Mouse (Mus musculus): ENCODE measurements around the gene Sept14.
"Not testable (repeated sequence)": the region's sequence is repeated elsewhere in the genome, so short reads cannot be mapped to it uniquely, and the experiment has no call there.

The Sept14 gene

DNA sequence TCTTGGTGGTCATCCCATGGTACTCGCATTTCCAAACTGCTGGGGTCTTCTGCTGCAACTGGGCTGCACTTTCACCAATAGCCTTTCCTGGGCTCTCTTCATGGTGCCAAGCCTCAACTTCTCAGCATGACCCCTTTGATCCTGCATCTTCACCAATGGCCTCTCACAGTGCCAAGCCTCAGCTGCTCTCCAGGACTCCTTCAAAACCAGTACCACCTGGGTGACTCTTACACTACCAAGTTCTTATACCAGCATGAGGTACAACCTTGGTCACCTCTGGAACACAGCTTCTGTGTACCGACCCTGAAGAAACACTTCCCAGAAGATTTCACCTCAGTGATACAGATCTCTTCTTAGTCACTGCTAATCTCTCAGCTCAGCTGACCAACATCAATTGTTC, at the start of gene Sept14:
Gene Sept14 (minus strand): TSS at position 101 of the 400 bp plus-strand sequence.
- no peak for DNase-seq (ENCODE audit: low spot score in 2 of 2)

DNA sequence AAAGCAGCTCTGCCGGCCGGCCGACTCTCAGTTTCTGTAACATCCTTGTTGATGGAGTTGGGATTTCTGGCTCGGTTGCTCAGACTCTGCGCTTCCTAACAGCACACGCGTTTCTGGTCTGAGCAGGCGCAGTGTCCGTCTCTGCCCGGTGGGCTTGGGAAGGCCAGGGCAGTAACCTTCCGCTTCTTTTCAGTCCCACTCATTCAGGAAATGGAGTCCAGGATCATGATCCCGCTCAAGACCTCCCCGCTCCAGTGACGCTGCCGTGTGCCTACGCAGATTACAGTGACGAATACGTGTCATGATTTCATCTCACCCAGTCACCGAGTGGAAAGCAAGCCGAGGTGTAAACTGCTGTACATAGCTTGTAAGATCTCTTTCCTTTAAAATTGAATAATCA, 48.6 kb upstream of the Sept14 start:
- no peak for DNase-seq (ENCODE audit: low spot score in 2 of 2)

DNA sequence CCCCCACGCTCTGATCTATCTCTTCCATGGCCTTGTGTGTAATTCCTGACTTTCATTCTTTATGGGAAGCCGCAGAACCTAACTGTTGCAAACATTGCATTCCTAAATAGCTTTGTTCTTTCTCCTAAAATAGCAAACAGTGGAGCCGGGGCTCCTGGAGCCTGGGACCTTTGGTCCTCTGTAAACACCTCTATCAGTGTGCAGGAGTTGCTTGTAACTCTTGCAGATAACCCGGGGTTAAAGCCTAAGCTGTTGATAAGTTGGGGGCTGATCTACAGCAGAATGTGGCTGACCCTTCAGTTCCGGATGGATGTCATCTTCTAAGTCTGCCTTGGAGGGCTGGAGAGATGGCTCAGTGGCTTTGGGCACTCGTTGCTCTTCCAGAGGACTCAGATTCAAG, 35.7 kb upstream of the Sept14 start:
- no peak for DNase-seq (ENCODE audit: low spot score in 2 of 2)

- no peak for DNase-seq (ENCODE audit: low spot score in 2 of 2)
These were observed 34.7 kb upstream of the Sept14 start for GRCm38 (mm10) chr5:129742903-129743488.

GRCm38 (mm10) chr5:129740976-129741375, 32.7 kb upstream of the Sept14 start:
- peak in 1 of 2 experiments; percentile 15 for DNase-seq (ENCODE audit: low spot score in 2 of 2)

- DNase-seq (ENCODE audit: low spot score in 2 of 2) = no peak
These were observed 22.7 kb upstream of the Sept14 start for GRCm38 (mm10) chr5:129731021-129731420.

DNA sequence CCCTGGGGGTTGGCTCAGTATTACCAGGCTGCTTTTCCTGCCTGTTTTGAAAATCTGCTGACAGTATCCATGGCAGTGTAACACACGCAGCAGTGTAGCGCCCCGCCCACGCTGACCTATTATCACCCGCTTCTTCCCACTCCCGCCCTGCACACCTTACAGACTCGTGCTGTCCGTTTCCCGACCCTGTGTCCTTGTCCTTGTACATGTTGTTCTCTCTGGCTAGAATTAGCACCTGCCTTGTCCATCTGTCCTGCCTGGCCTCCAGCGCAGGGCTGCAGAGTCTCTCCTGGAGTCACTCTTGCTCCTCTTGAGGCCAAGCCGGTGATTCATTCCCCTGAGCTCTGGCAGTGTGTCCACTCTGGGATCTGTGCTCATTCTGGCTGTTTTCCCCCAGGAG, 22.0 kb upstream of the Sept14 start:
- DNase-seq (ENCODE audit: low spot score in 2 of 2) = no peak

- no peak for DNase-seq (ENCODE audit: low spot score in 2 of 2)
These were observed 21.0 kb upstream of the Sept14 start for GRCm38 (mm10) chr5:129729286-129729685.

DNA sequence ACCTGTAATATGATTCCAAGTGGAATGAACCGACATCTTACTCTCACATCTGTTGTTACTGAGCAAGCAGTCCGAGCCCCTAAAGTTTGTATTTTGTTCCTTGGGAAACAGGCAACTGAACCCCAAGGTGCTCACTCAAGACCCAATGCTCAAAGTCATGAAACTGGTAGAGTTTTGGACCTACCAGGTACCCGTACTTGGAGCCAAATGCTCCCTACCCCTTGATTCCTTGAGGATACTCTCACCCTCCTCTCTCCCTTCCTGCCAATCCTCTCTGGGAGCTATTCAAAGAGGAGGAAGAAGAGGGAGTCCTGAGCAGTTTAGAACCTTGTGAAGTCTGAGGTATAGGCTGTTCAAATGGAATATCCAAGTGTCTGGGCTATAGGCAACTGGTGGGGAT, 18.5 kb upstream of the Sept14 start:
- DNase-seq (ENCODE audit: low spot score in 2 of 2) = no peak

GRCm38 (mm10) chr5:129725774-129726392, 17.6 kb upstream of the Sept14 start:
- DNase-seq (ENCODE audit: low spot score in 2 of 2) = peak in 1 of 2 experiments; percentile 13

DNA sequence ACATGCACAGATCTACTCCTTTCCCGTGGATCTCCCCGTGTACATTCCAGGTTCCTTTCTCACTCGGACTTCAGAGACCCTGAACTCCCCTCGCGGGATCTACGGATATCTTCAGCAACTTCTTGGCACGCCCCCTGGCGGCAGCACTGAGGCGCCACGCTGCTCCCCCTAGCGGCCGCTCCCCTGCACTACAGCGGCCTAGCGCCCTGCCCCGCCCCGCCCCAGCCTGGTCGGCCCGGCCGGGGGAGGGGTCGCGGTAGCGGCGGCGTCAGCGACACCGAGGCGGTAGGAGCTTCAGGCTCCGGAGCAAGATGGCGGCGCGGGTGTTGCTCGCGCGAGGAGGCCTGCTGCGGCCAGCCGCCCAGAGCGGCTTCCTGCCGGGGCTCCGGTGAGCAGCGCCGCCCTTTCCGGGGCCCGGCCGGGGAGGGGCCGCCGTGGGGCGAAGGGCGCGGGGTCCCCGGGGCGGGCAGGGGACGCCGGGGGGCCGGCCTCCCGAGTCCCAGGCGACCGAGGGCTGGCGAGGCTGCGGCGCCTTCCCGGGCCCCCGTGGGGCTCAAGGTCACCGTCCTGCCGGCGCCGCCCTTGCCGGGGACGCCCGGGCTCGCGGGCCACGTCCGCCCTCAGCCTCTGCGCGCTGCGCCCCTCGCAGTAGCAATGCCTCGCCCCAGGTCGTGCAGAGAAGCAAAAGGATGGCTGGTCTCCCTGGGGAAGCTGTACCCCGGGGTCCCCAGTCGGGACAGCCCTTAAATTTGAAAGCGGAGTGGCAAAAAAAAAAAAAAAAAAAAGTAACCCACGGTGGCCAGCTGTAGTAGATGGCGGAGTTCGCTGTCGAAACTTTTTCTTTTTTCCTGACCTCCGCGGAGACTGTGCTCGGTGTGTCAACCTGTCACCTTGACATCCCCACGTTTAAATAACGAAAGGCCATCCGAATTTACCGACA, 16.8 kb upstream of the Sept14 start, which contains the start of gene Nipsnap2:
Gene Nipsnap2 (plus strand): TSS at position 230 of the 940 bp plus-strand sequence.
- DNase-seq (ENCODE audit: low spot score in 2 of 2) = peak; percentile 84 to 91

GRCm38 (mm10) chr5:129724268-129724667, 16.0 kb upstream of the Sept14 start:
- DNase-seq (ENCODE audit: low spot score in 2 of 2) = no peak

DNA sequence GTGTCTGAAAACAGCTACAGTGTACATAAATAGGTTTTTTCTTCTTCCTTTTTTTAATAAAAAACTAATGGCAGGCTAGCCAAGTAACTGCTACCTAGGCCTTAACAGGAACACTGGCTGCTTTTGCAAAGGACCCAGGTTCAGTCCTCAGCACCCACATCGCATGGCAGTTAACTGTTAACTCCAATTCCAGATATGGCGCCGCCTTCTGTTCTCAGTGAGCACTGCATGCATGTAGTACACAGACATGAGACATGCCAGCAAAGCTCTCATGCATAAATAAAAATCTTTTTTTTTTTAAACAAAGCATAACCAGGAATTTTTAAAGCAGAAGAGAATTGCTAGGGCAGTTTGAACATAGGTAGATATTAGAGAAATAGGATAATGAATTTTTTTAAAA, 11.9 kb upstream of the Sept14 start:
- no peak for DNase-seq (ENCODE audit: low spot score in 2 of 2)

- no peak for DNase-seq (ENCODE audit: low spot score in 2 of 2)
These were observed 8.7 kb upstream of the Sept14 start for GRCm38 (mm10) chr5:129717016-129717415.

- peak; percentile 86 to 87 for DNase-seq (ENCODE audit: low spot score in 2 of 2)
These were observed 7.1 kb upstream of the Sept14 start, which contains the start of gene Mrps17 for GRCm38 (mm10) chr5:129715326-129715861. Gene Mrps17 (plus strand): TSS chr5:129715497.

GRCm38 (mm10) chr5:129703368-129703767, 4.9 kb downstream of the Sept14 start:
- DNase-seq (ENCODE audit: low spot score in 2 of 2) = no peak

GRCm38 (mm10) chr5:129701706-129702105, 6.6 kb downstream of the Sept14 start:
- no peak for DNase-seq (ENCODE audit: low spot score in 2 of 2)

DNA sequence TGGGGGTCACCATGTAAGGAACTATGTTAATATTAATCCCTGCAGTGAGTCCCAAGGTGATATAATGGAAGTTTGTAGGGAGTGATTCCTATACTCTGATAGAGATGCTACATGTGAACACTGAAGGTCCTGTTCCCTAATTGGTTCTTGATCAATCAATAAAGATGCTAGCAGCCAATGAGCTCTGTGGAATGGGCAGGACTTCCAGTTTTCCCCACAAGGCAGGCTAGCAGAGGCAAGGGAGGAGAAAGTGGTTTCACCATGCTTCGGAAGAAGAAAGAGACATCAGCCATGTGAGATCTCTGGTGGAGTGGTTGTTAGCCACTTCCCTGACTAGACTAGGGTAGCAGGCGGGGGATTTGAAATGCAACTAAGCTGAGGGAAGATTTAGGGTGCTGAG, 7.8 kb downstream of the Sept14 start:
- DNase-seq (ENCODE audit: low spot score in 2 of 2) = no peak

- DNase-seq (ENCODE audit: low spot score in 2 of 2) = no peak
These were observed 17.8 kb downstream of the Sept14 start for GRCm38 (mm10) chr5:129690528-129690927.

GRCm38 (mm10) chr5:129687621-129688020, 20.7 kb downstream of the Sept14 start:
- no peak for DNase-seq (ENCODE audit: low spot score in 2 of 2)

- not testable (repeated sequence) for DNase-seq (ENCODE audit: low spot score in 2 of 2)
These were observed 23.2 kb downstream of the Sept14 start for GRCm38 (mm10) chr5:129685141-129685540.

DNA sequence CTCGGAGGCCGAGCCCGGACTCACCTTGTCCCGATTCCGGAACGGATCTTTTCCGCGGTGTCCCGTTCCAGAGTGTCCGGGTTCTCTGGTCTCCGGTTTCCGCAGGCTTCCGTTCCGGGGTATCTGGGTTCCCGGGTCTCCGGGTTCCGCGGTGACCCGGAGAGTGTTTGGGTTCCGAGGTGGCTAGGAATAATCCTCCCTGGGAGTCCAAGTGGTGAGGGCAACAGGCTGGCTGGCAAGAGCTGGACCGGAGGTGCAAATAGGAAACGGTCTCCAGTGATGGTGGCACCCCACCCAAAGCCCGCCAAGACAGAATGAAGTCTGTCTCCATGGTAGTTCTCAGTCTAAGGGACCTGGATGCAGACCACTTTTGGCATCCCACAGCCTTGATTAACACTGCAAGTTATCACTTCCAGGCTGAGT, 38.3 kb downstream of the Sept14 start, which contains the start of gene Zfp11:
Gene Zfp11 (minus strand): TSS at position 64 of the 423 bp plus-strand sequence.
- DNase-seq (ENCODE audit: low spot score in 2 of 2) = peak; percentile 40 to 60
